Mouse (Mus musculus) olfactory bulb, adult 2 months (tissue): ENCODE results near the gene Cacna2d4.

ENCODE experiments used
- CTCF ChIP-seq: fragments of 200-500 bp; IDR thresholded peaks from 2 replicates; pipeline ENCODE4 v1.5.1; 2012; ENCODE audit warnings: low read depth, mild to moderate bottlenecking, low read length, moderate library complexity; ENCODE audit not compliant: insufficient read depth
- POLR2A ChIP-seq: fragments of 200-500 bp; IDR thresholded peaks from 2 replicates; pipeline ENCODE4 v1.6.1; 2012; ENCODE audit warnings: mild to moderate bottlenecking, low read depth, low read length, moderate library complexity; ENCODE audit not compliant: insufficient read depth

- TF ChIP-seq POLR2A: no peak
- TF ChIP-seq CTCF: no peak
Measured at GRCm38 (mm10) chr6:119219237-119219870, 17.0 kb upstream of the Cacna2d4 start.
